In genomic region chr8:4247241-4247640, GRCm38 (mm10) we compare ENCODE assay signal across 24 mouse cellular contexts. TPM values are rescaled to one million over a fixed set of nuclear protein-coding genes. Genes with fewer than 3 reads are reported as not detected.
DNase-seq lines count a peak whose midpoint lies in the region; ATAC-seq and TF ChIP-seq lines count a peak whose summit lies in the region.
"Had no signal": no experiment of that assay in that cellular context is flagged by ENCODE, and none has a peak within 500 bp of the region (broad histone marks: within the 10 kb centered on the region; RNA-seq: fewer than 3 reads in every experiment).

No protein-coding gene starts in this region.

- no peak overlapping the region for H3K4me3 ChIP-seq in heart, embryonic 11.5 days (ENCODE audit: low read depth, low read length)
- H3K4me3 ChIP-seq in liver, embryonic 14.5 days (ENCODE audit: insufficient read depth in 1 of 2, low read depth in 2 of 2, low read length in 2 of 2) = no peak overlapping the region
- no peak overlapping the region for H3K4me3 ChIP-seq in liver, embryonic 12.5 days
- H3K4me3 ChIP-seq in neural tube, embryonic 11.5 days (ENCODE audit: low read depth, low read length) = no peak overlapping the region
- H3K4me3 ChIP-seq: embryonic facial prominence, embryonic 13.5 days; embryonic facial prominence, embryonic 15.5 days; erythroblast, embryonic 14.5 days; forebrain, embryonic 10.5 days; forebrain, embryonic 12.5 days had no signal

- H3K36me3 ChIP-seq in heart, embryonic 11.5 days (ENCODE audit: control insufficient read depth, insufficient read depth, low read length) = peaks cover 31% of the 10 kb centered on the region
- H3K36me3 ChIP-seq in liver, embryonic 14.5 days (replicated peaks; ENCODE audit: control insufficient read depth, insufficient read depth, low read depth) = peaks cover 21% of the 10 kb centered on the region
- H3K36me3 ChIP-seq in liver, embryonic 12.5 days = peaks cover 72% of the 10 kb centered on the region
- H3K36me3 ChIP-seq in neural tube, embryonic 11.5 days (ENCODE audit: control insufficient read depth, insufficient read depth, low read length) = peaks cover 24% of the 10 kb centered on the region

- TF ChIP-seq CTCF in liver, embryonic 14.5 days (IDR thresholded peaks at IDR 0.05; ENCODE audit: low read depth) = no peak

- H3K9me3 ChIP-seq in heart, embryonic 11.5 days (replicated peaks; ENCODE audit: control insufficient read depth, low read length) = no peaks in the 10 kb centered on the region
- no peaks in the 10 kb centered on the region for H3K9me3 ChIP-seq in liver, embryonic 14.5 days (ENCODE audit: control insufficient read depth, low read length)
- no peaks in the 10 kb centered on the region for H3K9me3 ChIP-seq in liver, embryonic 12.5 days (replicated peaks)
- H3K9me3 ChIP-seq in neural tube, embryonic 11.5 days (ENCODE audit: control insufficient read depth, low read length) = no peaks in the 10 kb centered on the region; the same call in 1 of the 2 replicates
- H3K9me3 ChIP-seq: embryonic facial prominence, embryonic 13.5 days; embryonic facial prominence, embryonic 15.5 days; forebrain, embryonic 12.5 days had no signal

- no peak overlapping the region for H3K27ac ChIP-seq in heart, embryonic 11.5 days (ENCODE audit: low read depth, low read length)
- H3K27ac ChIP-seq in liver, embryonic 14.5 days = no peak overlapping the region
- H3K27ac ChIP-seq in liver, embryonic 12.5 days = no peak overlapping the region
- no peak overlapping the region for H3K27ac ChIP-seq in neural tube, embryonic 11.5 days (ENCODE audit: low read depth, low read length)
- H3K27ac ChIP-seq: embryonic facial prominence, embryonic 13.5 days; embryonic facial prominence, embryonic 15.5 days; forebrain, embryonic 10.5 days; forebrain, embryonic 12.5 days had no signal

- no peak overlapping the region for H3K4me2 ChIP-seq in heart, embryonic 11.5 days
- H3K4me2 ChIP-seq in liver, embryonic 14.5 days (ENCODE audit: low read depth) = no peak overlapping the region
- H3K4me2 ChIP-seq in liver, embryonic 12.5 days = no peak overlapping the region
- H3K4me2 ChIP-seq in neural tube, embryonic 11.5 days (ENCODE audit: low read depth) = no peak overlapping the region
- H3K4me2 ChIP-seq: embryonic facial prominence, embryonic 13.5 days; embryonic facial prominence, embryonic 15.5 days; forebrain, embryonic 12.5 days had no signal

- H3K4me1 ChIP-seq in heart, embryonic 11.5 days (ENCODE audit: control insufficient read depth, insufficient read depth, low read length) = peaks cover 9% of the 10 kb centered on the region
- 0 out of 4 replicates have a peak, but pooled peaks cover 0 to under 1% of the 10 kb centered on the region in 2 experiments for H3K4me1 ChIP-seq in liver, embryonic 14.5 days (replicated peaks; ENCODE audit: control insufficient read depth in 2 of 2, insufficient read depth in 2 of 2, low read length in 1 of 2)
- peaks cover 32% of the 10 kb centered on the region for H3K4me1 ChIP-seq in liver, embryonic 12.5 days
- H3K4me1 ChIP-seq in neural tube, embryonic 11.5 days (ENCODE audit: control insufficient read depth, insufficient read depth, low read length) = no peaks in the 10 kb centered on the region

- no peak for ATAC-seq in heart, embryonic 11.5 days (replicated peaks; ENCODE audit: insufficient number of reproducible peaks, low FRiP score, low TSS enrichment)
- ATAC-seq in liver, embryonic 14.5 days (ENCODE audit: insufficient read depth) = 0 out of 2 replicates have a peak, but pooled peaks have one; percentile 11
- no peak for ATAC-seq in liver, embryonic 12.5 days
- no peak for ATAC-seq in neural tube, embryonic 11.5 days (ENCODE audit: insufficient read depth, low FRiP score, low TSS enrichment)
- ATAC-seq: forebrain, embryonic 14.5 days had no signal

- peaks cover 3% of the 10 kb centered on the region; the same call in 1 of the 2 replicates for H3K27me3 ChIP-seq in heart, embryonic 11.5 days (ENCODE audit: control insufficient read depth, insufficient read depth, low read length)
- no peaks in the 10 kb centered on the region for H3K27me3 ChIP-seq in liver, embryonic 14.5 days (ENCODE audit: control insufficient read depth, insufficient read depth, low read length)
- no peaks in the 10 kb centered on the region for H3K27me3 ChIP-seq in liver, embryonic 12.5 days (replicated peaks)
- 0 out of 2 replicates have a peak, but pooled peaks cover 2% of the 10 kb centered on the region for H3K27me3 ChIP-seq in neural tube, embryonic 11.5 days (ENCODE audit: control insufficient read depth, insufficient read depth, low read length)
- H3K27me3 ChIP-seq: embryonic facial prominence, embryonic 13.5 days; embryonic facial prominence, embryonic 15.5 days had no signal

- 0 out of 2 replicates have a peak overlapping the region, but pooled peaks have one; percentile 22 for H3K9ac ChIP-seq in heart, embryonic 11.5 days (ENCODE audit: low read depth, low read length)
- no peak overlapping the region for H3K9ac ChIP-seq in liver, embryonic 14.5 days (replicated peaks)
- H3K9ac ChIP-seq in liver, embryonic 12.5 days = no peak overlapping the region
- H3K9ac ChIP-seq in neural tube, embryonic 11.5 days (ENCODE audit: low read length) = no peak overlapping the region
- H3K9ac ChIP-seq: embryonic facial prominence, embryonic 13.5 days; embryonic facial prominence, embryonic 15.5 days; forebrain, embryonic 12.5 days had no signal

- no peak for DNase-seq in heart, postnatal 10 days
- no peak for DNase-seq in liver, embryonic 14.5 days (ENCODE audit: low read depth in 3 of 3, low spot score in 3 of 3)
- DNase-seq in neural tube, embryonic 11.5 days (ENCODE audit: low spot score) = peak; percentile 4
- DNase-seq in neural tube, embryonic 10.5 days (ENCODE audit: extremely low spot score, low spot score) = no peak
- no peak for DNase-seq in yolk sac, embryonic 10.5 days (ENCODE audit: low spot score)
- DNase-seq: adrenal gland, postnatal 25 days; cerebellum, adult 11 months; cerebellum, adult 18-20 months; cerebellum, adult 8-10 months; cerebellum, adult 9-11 months; cerebellum, postnatal 14 days; cerebellum, postnatal 36 days; embryo, embryonic 11 days had no signal

- no peak for TF ChIP-seq EP300 in liver, embryonic 14.5 days (IDR thresholded peaks at IDR 0.05; ENCODE audit: low read depth)

- intact Hi-C loops in heart, postnatal 10 days (cut with DNase I) = no loop called here

- 89% methylated on average over 8 of the region's 8 CpGs for WGBS in heart, embryonic 11.5 days (ENCODE audit: insufficient replicate concordance)
- WGBS in liver, embryonic 14.5 days (ENCODE audit: insufficient replicate concordance) = 67% methylated on average over 8 of the region's 8 CpGs
- 76% methylated on average over 8 of the region's 8 CpGs for WGBS in liver, embryonic 12.5 days (ENCODE audit: insufficient replicate concordance)
- WGBS in neural tube, embryonic 11.5 days = 91% methylated on average over 8 of the region's 8 CpGs

RNA-seq across cellular contexts. Expression of gene Tgfbr3l, which starts 0.8 kb away (rescaled TPM):
- polyA plus RNA-seq in heart, embryonic 11.5 days (2014; fragmentation: Nextera tagmentation; extraction: Ambion mirVana) = 2.5 and 2.9 TPM in 2 replicates
- 1 to 10 TPM; 4.5 to 6.7 TPM for total RNA-seq in heart, postnatal 10 days (2021)
- polyA plus RNA-seq in liver, embryonic 14.5 days (2012; rRNA removed) = 5.2 and 6.4 TPM in 2 replicates
- polyA plus RNA-seq in liver, embryonic 14.5 days (2014; fragmentation: Nextera tagmentation; extraction: Ambion mirVana) = 0.30 and 0.34 TPM in 2 replicates
- polyA plus RNA-seq in liver, embryonic 12.5 days (2016; fragmentation: Nextera tagmentation; extraction: Ambion mirVana) = 1.3 and 1.4 TPM in 2 replicates
- polyA plus RNA-seq in neural tube, embryonic 11.5 days (2014; fragmentation: Nextera tagmentation; extraction: Ambion mirVana) = 2.1 and 2.3 TPM in 2 replicates

RNA-seq across cellular contexts. Expression of gene Snapc2, which starts 5.6 kb away (rescaled TPM):
- polyA plus RNA-seq in heart, embryonic 11.5 days (2014; fragmentation: Nextera tagmentation; extraction: Ambion mirVana) = 41.7 and 45.3 TPM in 2 replicates
- total RNA-seq in heart, postnatal 10 days (2021) = 10 to 100 TPM; 16.6 to 20.5 TPM
- 11.5 and 13.0 TPM in 2 replicates for polyA plus RNA-seq in liver, embryonic 14.5 days (2012; rRNA removed)
- polyA plus RNA-seq in liver, embryonic 14.5 days (2014; fragmentation: Nextera tagmentation; extraction: Ambion mirVana) = 14.1 and 15.5 TPM in 2 replicates
- polyA plus RNA-seq in liver, embryonic 12.5 days (2016; fragmentation: Nextera tagmentation; extraction: Ambion mirVana) = 26.3 and 27.2 TPM in 2 replicates
- polyA plus RNA-seq in neural tube, embryonic 11.5 days (2014; fragmentation: Nextera tagmentation; extraction: Ambion mirVana) = 61.4 and 68.6 TPM in 2 replicates

RNA-seq across cellular contexts. Expression of gene Gm49320, which starts 8.6 kb away (rescaled TPM):
- polyA plus RNA-seq in heart, embryonic 11.5 days (2014; fragmentation: Nextera tagmentation; extraction: Ambion mirVana) = 0.07 TPM in 1 of 2 replicates, not detected in the other
- under 1 TPM in 1 of 2 experiments, not detected in 1; 0.57 TPM for total RNA-seq in heart, postnatal 10 days (2021)
- polyA plus RNA-seq in liver, embryonic 14.5 days (2012; rRNA removed) = 0.47 and 0.66 TPM in 2 replicates
- polyA plus RNA-seq in liver, embryonic 14.5 days (2014; fragmentation: Nextera tagmentation; extraction: Ambion mirVana) = 0.05 and 0.14 TPM in 2 replicates
- polyA plus RNA-seq in liver, embryonic 12.5 days (2016; fragmentation: Nextera tagmentation; extraction: Ambion mirVana) = 0.18 and 0.43 TPM in 2 replicates
- 0.43 and 0.70 TPM in 2 replicates for polyA plus RNA-seq in neural tube, embryonic 11.5 days (2014; fragmentation: Nextera tagmentation; extraction: Ambion mirVana)
- total RNA-seq: common myeloid progenitor, adult 5-6 weeks; ES-E14; MEL had no signal

RNA-seq across cellular contexts. Expression of gene Map2k7, which starts 8.7 kb away (rescaled TPM):
- 12.5 and 14.4 TPM in 2 replicates for polyA plus RNA-seq in heart, embryonic 11.5 days (2014; fragmentation: Nextera tagmentation; extraction: Ambion mirVana)
- 10 to 100 TPM; 66.6 to 74.1 TPM for total RNA-seq in heart, postnatal 10 days (2021)
- 11.7 and 13.2 TPM in 2 replicates for polyA plus RNA-seq in liver, embryonic 14.5 days (2012; rRNA removed)
- 6.6 and 7.8 TPM in 2 replicates for polyA plus RNA-seq in liver, embryonic 14.5 days (2014; fragmentation: Nextera tagmentation; extraction: Ambion mirVana)
- polyA plus RNA-seq in liver, embryonic 12.5 days (2016; fragmentation: Nextera tagmentation; extraction: Ambion mirVana) = 18.0 and 21.1 TPM in 2 replicates
- 23.0 and 23.4 TPM in 2 replicates for polyA plus RNA-seq in neural tube, embryonic 11.5 days (2014; fragmentation: Nextera tagmentation; extraction: Ambion mirVana)

RNA-seq across cellular contexts. Expression of gene Ctxn1, which starts 11.8 kb away (rescaled TPM):
- 33.0 and 33.5 TPM in 2 replicates for polyA plus RNA-seq in heart, embryonic 11.5 days (2014; fragmentation: Nextera tagmentation; extraction: Ambion mirVana)
- total RNA-seq in heart, postnatal 10 days (2021) = 1 to 10 TPM; 4.5 to 5.6 TPM
- 3.0 and 4.6 TPM in 2 replicates for polyA plus RNA-seq in liver, embryonic 14.5 days (2012; rRNA removed)
- 1.1 and 1.2 TPM in 2 replicates for polyA plus RNA-seq in liver, embryonic 14.5 days (2014; fragmentation: Nextera tagmentation; extraction: Ambion mirVana)
- 5.5 and 7.1 TPM in 2 replicates for polyA plus RNA-seq in liver, embryonic 12.5 days (2016; fragmentation: Nextera tagmentation; extraction: Ambion mirVana)
- polyA plus RNA-seq in neural tube, embryonic 11.5 days (2014; fragmentation: Nextera tagmentation; extraction: Ambion mirVana) = 140 TPM in 2 replicates
